Mouse (Mus musculus) lung, postnatal 0 days (tissue): ENCODE results near the gene Actl7a. TPM values are rescaled to one million over a fixed set of nuclear protein-coding genes. Genes with fewer than 3 reads are reported as not detected.

Experiments used
- ATAC-seq: fragments of 200-750 bp; cut with Nextera tagmentation; 2 replicates; pipeline ENCODE4 v1.8.0; 2017; ENCODE audit warnings: moderate library complexity
- DNase-seq: peaks from one replicate; pipeline ENCODE4 v3.0.0-alpha.2; 2016; ENCODE audit warnings: low spot score
- H3K27ac ChIP-seq: fragments of 300-500 bp; sonication (generic); 2 replicates; pipeline ENCODE4 v1.5.1; 2014; ENCODE audit warnings: antibody characterized with exemption, mild to moderate bottlenecking, low read length, mixed read lengths
- H3K27me3 ChIP-seq: fragments of 300-500 bp; sonication (generic); replicated peaks from 2 replicates; pipeline ENCODE4 v1.6.1; 2014; ENCODE audit warnings: low read length, mixed read lengths; ENCODE audit not compliant: insufficient read depth
- H3K36me3 ChIP-seq: fragments of 300-500 bp; sonication (generic); 2 replicates; pipeline ENCODE4 v1.6.1; 2014; ENCODE audit warnings: low read length, mixed read lengths; ENCODE audit not compliant: insufficient read depth
- H3K4me1 ChIP-seq: fragments of 300-500 bp; sonication (generic); 2 replicates; pipeline ENCODE4 v1.6.1; 2014; ENCODE audit warnings: antibody characterized with exemption, low read depth, low read length, mixed read lengths; ENCODE audit not compliant: insufficient read depth
- H3K4me2 ChIP-seq: fragments of 300-500 bp; sonication (generic); replicated peaks from 2 replicates; pipeline ENCODE4 v1.6.1; 2014; ENCODE audit warnings: low read depth, mild to moderate bottlenecking, low read length, moderate library complexity, mixed read lengths
- H3K4me3 ChIP-seq: fragments of 300-500 bp; sonication (generic); 2 replicates; pipeline ENCODE4 v1.5.1; 2014; ENCODE audit warnings: low read depth, low read length
- H3K9ac ChIP-seq: fragments of 300-500 bp; sonication (generic); replicated peaks from 2 replicates; pipeline ENCODE4 v1.6.1; 2014; ENCODE audit warnings: low read depth, mild to moderate bottlenecking
- H3K9me3 ChIP-seq: fragments of 300-500 bp; sonication (generic); 2 replicates; pipeline ENCODE4 v1.6.1; 2016; ENCODE audit warnings: low read length, mixed read lengths
- CTCF ChIP-seq: IDR thresholded peaks from 2 replicates; pipeline ENCODE4 v1.5.1; 2016; ENCODE audit warnings: antibody characterized with exemption, mild to moderate bottlenecking
- EP300 ChIP-seq: IDR thresholded peaks from 2 replicates; pipeline ENCODE4 v1.6.1; 2016; ENCODE audit warnings: antibody characterized with exemption, mild to moderate bottlenecking, control low read depth
- WGBS: fragments of 180-500 bp; shearing (Covaris S2); extraction: QIAGEN DNeasy Blood & Tissue Kit; methylation state at CpG from one replicate; pipeline ENCODE4 v1.1.7; 2014; 5-methylcytosine and 5-hydroxymethylcytosine counted together
- polyA plus RNA-seq: library from polyadenylated mRNA; unstranded; fragments of >200 nt; fragmentation: Nextera tagmentation; extraction: Ambion mirVana; gene quantifications from 2 replicates; pipeline ENCODE4 v1.2.1, GENCODE M21; 2015

Gene Actl7a
- polyA plus RNA-seq, 1 experiment from 2014 or later, result not detected

- H3K9ac ChIP-seq, result no peak overlapping the region
- no peaks in the 10 kb centered on the region for H3K9me3 ChIP-seq
- 58% methylated on average over 12 of the region's 12 CpGs for WGBS
- DNase-seq (no peak), ATAC-seq (no peak)
- H3K4me2 ChIP-seq, result no peak overlapping the region
- H3K4me3 ChIP-seq, result no peak overlapping the region
- TF ChIP-seq CTCF, result no peak
- TF ChIP-seq EP300, result no peak
- H3K27me3 ChIP-seq, result no peaks in the 10 kb centered on the region
- no peak overlapping the region for H3K27ac ChIP-seq
- H3K4me1 ChIP-seq, result no peaks in the 10 kb centered on the region
- H3K36me3 ChIP-seq, result no peaks in the 10 kb centered on the region
Measured at GRCm38 (mm10) chr4:56718573-56719442, 24.4 kb upstream of the Actl7a start.

GRCm38 (mm10) chr4:56719456-56719855 lies 23.8 kb upstream of the Actl7a start:
- TF ChIP-seq CTCF (no peak), EP300 (no peak)
- ATAC-seq, result no peak
- no peak overlapping the region for H3K4me3 ChIP-seq
- no peaks in the 10 kb centered on the region for H3K9me3 ChIP-seq
- H3K36me3 ChIP-seq, result no peaks in the 10 kb centered on the region
- no peak for DNase-seq
- no peaks in the 10 kb centered on the region for H3K27me3 ChIP-seq
- no peak overlapping the region for H3K27ac ChIP-seq
- H3K4me2 ChIP-seq, result no peak overlapping the region
- H3K9ac ChIP-seq, result no peak overlapping the region
- no peaks in the 10 kb centered on the region for H3K4me1 ChIP-seq
- WGBS, result 66% methylated on average over 9 of the region's 9 CpGs

- Histone ChIP-seq H3K4me1 (no peaks in the 10 kb centered on the region), H3K9ac (no peak overlapping the region), H3K9me3 (no peaks in the 10 kb centered on the region), H3K36me3 (no peaks in the 10 kb centered on the region), H3K4me3 (no peak overlapping the region), H3K27ac (no peak overlapping the region), H3K4me2 (no peak overlapping the region), H3K27me3 (no peaks in the 10 kb centered on the region)
- no peak for ATAC-seq
- TF ChIP-seq EP300 (no peak), CTCF (no peak)
- no peak for DNase-seq
- WGBS, result 71% methylated on average over 9 of the region's 9 CpGs
Measured at GRCm38 (mm10) chr4:56720403-56720802, 22.8 kb upstream of the Actl7a start.

DNA sequence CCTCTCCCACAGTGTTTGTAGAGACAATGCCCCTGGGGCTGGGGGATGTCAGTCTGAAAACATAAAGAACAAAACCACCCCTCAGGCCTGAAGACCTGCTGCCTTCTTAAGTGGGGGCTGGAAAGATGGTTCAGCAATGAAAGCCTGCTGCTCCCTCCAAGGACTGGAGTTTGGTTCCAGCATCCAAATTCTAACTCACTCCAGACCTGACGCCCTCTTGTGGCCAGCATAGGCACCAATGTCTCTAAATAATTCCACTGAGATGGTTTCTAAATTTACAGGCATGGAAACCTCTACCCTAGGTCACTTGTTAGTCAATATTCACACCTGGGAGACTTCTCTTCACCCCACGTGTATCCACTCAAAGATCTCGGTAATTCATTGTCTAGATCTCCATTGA lies 21.7 kb upstream of the Actl7a start:
- DNase-seq, result peak; percentile 48
- WGBS, result 29% methylated on average over 3 of the region's 3 CpGs
- H3K4me3 ChIP-seq, result no peak overlapping the region

GRCm38 (mm10) chr4:56722346-56722745 lies 20.9 kb upstream of the Actl7a start:
- TF ChIP-seq CTCF (no peak), EP300 (no peak)

More for the DNA sequence above, 21.7 kb upstream of the Actl7a start:
- TF ChIP-seq CTCF (peak; percentile 74), EP300 (no peak)
- Histone ChIP-seq H3K27me3 (no peaks in the 10 kb centered on the region), H3K4me1 (no peaks in the 10 kb centered on the region), H3K9me3 (no peaks in the 10 kb centered on the region), H3K9ac (no peak overlapping the region), H3K36me3 (no peaks in the 10 kb centered on the region), H3K27ac (no peak overlapping the region), H3K4me2 (no peak overlapping the region)
- no peak for ATAC-seq

DNA sequence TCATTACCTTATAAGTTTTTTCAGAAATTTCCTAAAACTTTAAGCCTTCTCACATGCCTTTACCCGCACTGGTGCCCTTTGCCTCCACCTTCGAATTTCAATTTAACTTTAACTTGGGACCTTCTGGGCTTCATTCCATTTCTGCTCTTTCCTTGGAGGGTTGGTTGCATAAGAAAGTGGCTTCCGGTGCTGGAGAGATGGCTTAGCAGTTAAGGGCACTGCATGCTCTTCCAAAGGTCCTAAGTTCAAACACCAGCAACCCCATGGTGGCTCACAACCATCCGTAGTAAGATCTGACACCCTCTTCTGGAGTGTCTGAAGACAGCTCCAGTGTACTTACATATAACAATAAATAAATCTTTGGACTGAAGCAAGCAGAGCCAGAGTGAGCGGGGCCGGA lies 20.0 kb upstream of the Actl7a start:
- WGBS, result 85% methylated on average over 6 of the region's 6 CpGs
- no peak for DNase-seq
- Histone ChIP-seq H3K9me3 (no peaks in the 10 kb centered on the region), H3K9ac (no peak overlapping the region), H3K4me2 (no peak overlapping the region), H3K27ac (no peak overlapping the region), H3K36me3 (no peaks in the 10 kb centered on the region), H3K4me3 (no peak overlapping the region), H3K27me3 (no peaks in the 10 kb centered on the region), H3K4me1 (no peaks in the 10 kb centered on the region)
- no peak for TF ChIP-seq CTCF
- TF ChIP-seq EP300, result no peak
- ATAC-seq, result no peak

More at GRCm38 (mm10) chr4:56722346-56722745, 20.9 kb upstream of the Actl7a start:
- 58% methylated on average over 6 of the region's 6 CpGs for WGBS
- Histone ChIP-seq H3K4me2 (no peak overlapping the region), H3K27me3 (no peaks in the 10 kb centered on the region), H3K4me1 (no peaks in the 10 kb centered on the region), H3K36me3 (no peaks in the 10 kb centered on the region), H3K9ac (no peak overlapping the region), H3K4me3 (no peak overlapping the region), H3K9me3 (no peaks in the 10 kb centered on the region), H3K27ac (no peak overlapping the region)
- DNase-seq (no peak), ATAC-seq (no peak)
